Comparison of ENCODE assay signal across 20 mouse cellular contexts in the genomic region with DNA sequence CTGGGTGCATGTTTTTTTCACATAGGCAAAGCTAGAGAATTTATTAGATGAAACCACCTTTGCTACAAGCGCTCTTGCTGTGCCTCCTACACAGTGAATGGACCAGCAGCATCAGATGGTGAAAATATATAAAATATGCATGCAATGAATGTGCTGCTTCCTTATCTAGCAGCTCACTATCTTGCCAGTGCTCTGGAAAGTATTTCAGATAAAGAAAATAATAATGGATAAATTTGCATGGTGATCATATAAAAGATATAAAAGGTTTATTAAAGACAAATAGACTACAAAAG.
A peak's percentile ranks its signal among the peaks of the same experiment; 100 is the strongest.
DNase-seq lines count a peak whose midpoint lies in the region; ATAC-seq and TF ChIP-seq lines count a peak whose summit lies in the region.
"Had no signal": no experiment of that assay in that cellular context is flagged by ENCODE, and none has a peak within 500 bp of the region (broad histone marks: within the 10 kb centered on the region; RNA-seq: fewer than 3 reads in every experiment).

No protein-coding gene starts in this region.

- no peaks in the 10 kb centered on the region for H3K27me3 ChIP-seq in forebrain, embryonic 15.5 days
- no peaks in the 10 kb centered on the region for H3K27me3 ChIP-seq in forebrain, embryonic 13.5 days
- H3K27me3 ChIP-seq in hindbrain, embryonic 14.5 days (ENCODE audit: control insufficient read depth, insufficient read depth, low read length) = no peaks in the 10 kb centered on the region
- H3K27me3 ChIP-seq in hindbrain, postnatal 0 days (ENCODE audit: insufficient read depth, low read length) = no peaks in the 10 kb centered on the region
- H3K27me3 ChIP-seq in midbrain, embryonic 16.5 days (ENCODE audit: control insufficient read depth, insufficient read depth, low read depth, low read length) = no peaks in the 10 kb centered on the region
- H3K27me3 ChIP-seq in midbrain, embryonic 14.5 days (ENCODE audit: control insufficient read depth, insufficient read depth, low read length) = no peaks in the 10 kb centered on the region
- H3K27me3 ChIP-seq: CH12.LX; heart, embryonic 12.5 days; heart, embryonic 15.5 days; Patski had no signal

- H3K9ac ChIP-seq in forebrain, embryonic 15.5 days (replicated peaks) = no peak overlapping the region
- H3K9ac ChIP-seq in forebrain, embryonic 13.5 days = no peak overlapping the region
- H3K9ac ChIP-seq in hindbrain, embryonic 14.5 days = no peak overlapping the region
- no peak overlapping the region for H3K9ac ChIP-seq in hindbrain, postnatal 0 days (replicated peaks; ENCODE audit: low read length)
- H3K9ac ChIP-seq in midbrain, embryonic 16.5 days (ENCODE audit: low read depth, low read length) = no peak overlapping the region
- no peak overlapping the region for H3K9ac ChIP-seq in midbrain, embryonic 14.5 days (replicated peaks; ENCODE audit: low read length)
- H3K9ac ChIP-seq: heart, embryonic 12.5 days; heart, embryonic 15.5 days had no signal

- 60% methylated on average over 1 of the region's 1 CpGs for WGBS in forebrain, embryonic 15.5 days
- WGBS in forebrain, embryonic 13.5 days = 84% methylated on average over 1 of the region's 1 CpGs
- 81% methylated on average over 1 of the region's 1 CpGs for WGBS in hindbrain, embryonic 14.5 days
- 86% methylated on average over 1 of the region's 1 CpGs for WGBS in hindbrain, postnatal 0 days
- WGBS in midbrain, embryonic 16.5 days = 66% methylated on average over 1 of the region's 1 CpGs
- WGBS in midbrain, embryonic 14.5 days = 86% methylated on average over 1 of the region's 1 CpGs

- H3K4me1 ChIP-seq in forebrain, embryonic 15.5 days = peaks cover 7% of the 10 kb centered on the region
- H3K4me1 ChIP-seq in forebrain, embryonic 13.5 days = peaks cover 4% of the 10 kb centered on the region; the same call in 1 of the 2 replicates
- H3K4me1 ChIP-seq in hindbrain, embryonic 14.5 days (replicated peaks; ENCODE audit: control insufficient read depth, insufficient read depth, low read length) = no peaks in the 10 kb centered on the region
- no peaks in the 10 kb centered on the region for H3K4me1 ChIP-seq in hindbrain, postnatal 0 days (ENCODE audit: insufficient read depth, low read length)
- peaks cover 5% of the 10 kb centered on the region for H3K4me1 ChIP-seq in midbrain, embryonic 16.5 days (ENCODE audit: control insufficient read depth, insufficient read depth, low read length)
- H3K4me1 ChIP-seq in midbrain, embryonic 14.5 days (ENCODE audit: control insufficient read depth, insufficient read depth, low read length) = 0 out of 2 replicates have a peak, but pooled peaks cover 4% of the 10 kb centered on the region
- H3K4me1 ChIP-seq: heart, embryonic 12.5 days; heart, embryonic 15.5 days; hindbrain, embryonic 10.5 days had no signal

- peak overlapping the region; percentile 57 for H3K27ac ChIP-seq in forebrain, embryonic 15.5 days (replicated peaks)
- no peak overlapping the region for H3K27ac ChIP-seq in forebrain, embryonic 13.5 days
- H3K27ac ChIP-seq in hindbrain, embryonic 14.5 days = no peak overlapping the region
- H3K27ac ChIP-seq in hindbrain, postnatal 0 days = no peak overlapping the region
- peak overlapping the region; percentile 48 for H3K27ac ChIP-seq in left cerebral cortex, adult 2 months
- peak overlapping the region; percentile 41 for H3K27ac ChIP-seq in midbrain, embryonic 16.5 days (ENCODE audit: low read length)
- H3K27ac ChIP-seq in midbrain, embryonic 14.5 days (replicated peaks; ENCODE audit: low read depth, low read length) = no peak overlapping the region
- H3K27ac ChIP-seq: heart, embryonic 15.5 days; hindbrain, embryonic 10.5 days had no signal

- H3K36me3 ChIP-seq in forebrain, embryonic 15.5 days = no peaks in the 10 kb centered on the region
- no peaks in the 10 kb centered on the region for H3K36me3 ChIP-seq in forebrain, embryonic 13.5 days (ENCODE audit: poor library complexity, severe bottlenecking)
- no peaks in the 10 kb centered on the region for H3K36me3 ChIP-seq in hindbrain, embryonic 14.5 days (replicated peaks; ENCODE audit: control insufficient read depth, insufficient read depth)
- no peaks in the 10 kb centered on the region for H3K36me3 ChIP-seq in hindbrain, postnatal 0 days (ENCODE audit: insufficient read depth, low read length)
- no peaks in the 10 kb centered on the region for H3K36me3 ChIP-seq in midbrain, embryonic 16.5 days (ENCODE audit: control insufficient read depth, insufficient read depth, low read length)
- no peaks in the 10 kb centered on the region for H3K36me3 ChIP-seq in midbrain, embryonic 14.5 days (ENCODE audit: control insufficient read depth, insufficient read depth, low read length)
- H3K36me3 ChIP-seq: G1E; heart, embryonic 12.5 days; heart, embryonic 15.5 days; hindbrain, embryonic 10.5 days had no signal

- no peak for DNase-seq in hindbrain, embryonic 14.5 days (ENCODE audit: low spot score)
- no peak for DNase-seq in hindbrain, postnatal 0 days (ENCODE audit: low spot score)
- DNase-seq in left cerebral cortex, adult 2 months (ENCODE audit: extremely low spot score in 1 of 2, low spot score in 2 of 2) = no peak
- DNase-seq in left cerebral cortex, postnatal 10 days (ENCODE audit: extremely low spot score in 1 of 2, low spot score in 2 of 2) = no peak
- no peak for DNase-seq in midbrain, embryonic 14.5 days
- DNase-seq: B cell, adult 2 months; gastrocnemius, postnatal 25 days; heart, adult 18-20 months; heart, postnatal 36 days had no signal

- ATAC-seq in forebrain, embryonic 15.5 days (replicated peaks) = peak; percentile 53; the same call in 1 of the 2 replicates
- ATAC-seq in forebrain, embryonic 13.5 days = no peak; the same call in 1 of the 2 replicates
- ATAC-seq in hindbrain, embryonic 14.5 days (ENCODE audit: low FRiP score) = 0 out of 2 replicates have a peak, but pooled peaks have one; percentile 34
- ATAC-seq in hindbrain, postnatal 0 days = no peak
- ATAC-seq in midbrain, embryonic 16.5 days = peak; percentile 66
- no peak for ATAC-seq in midbrain, embryonic 14.5 days (ENCODE audit: low FRiP score, low TSS enrichment)
- ATAC-seq: inflammation-experienced regulatory T-cells, adult 6 months; intestine, embryonic 16.5 days; Patski had no signal

- TF ChIP-seq CTCF in hindbrain, postnatal 0 days (IDR thresholded peaks at IDR 0.05; ENCODE audit: low read depth) = no peak
- TF ChIP-seq CTCF in left cerebral cortex, adult 2 months (IDR thresholded peaks at IDR 0.05) = no peak

- no peak overlapping the region for H3K4me3 ChIP-seq in forebrain, embryonic 15.5 days
- H3K4me3 ChIP-seq in forebrain, embryonic 13.5 days = no peak overlapping the region
- no peak overlapping the region for H3K4me3 ChIP-seq in hindbrain, embryonic 14.5 days (replicated peaks; ENCODE audit: low read length)
- no peak overlapping the region for H3K4me3 ChIP-seq in hindbrain, postnatal 0 days (ENCODE audit: low read length)
- H3K4me3 ChIP-seq in left cerebral cortex, adult 2 months = peak overlapping the region; percentile 16; the same call in 1 of the 2 replicates
- no peak overlapping the region for H3K4me3 ChIP-seq in midbrain, embryonic 16.5 days (ENCODE audit: low read depth, low read length)
- no peak overlapping the region for H3K4me3 ChIP-seq in midbrain, embryonic 14.5 days (replicated peaks; ENCODE audit: low read depth, low read length)
- H3K4me3 ChIP-seq: heart, embryonic 12.5 days; heart, embryonic 15.5 days; hindbrain, embryonic 10.5 days had no signal

- H3K9me3 ChIP-seq in forebrain, embryonic 15.5 days = no peaks in the 10 kb centered on the region
- H3K9me3 ChIP-seq in forebrain, embryonic 13.5 days (replicated peaks) = no peaks in the 10 kb centered on the region
- H3K9me3 ChIP-seq in hindbrain, embryonic 14.5 days (ENCODE audit: control insufficient read depth, low read length) = no peaks in the 10 kb centered on the region
- no peaks in the 10 kb centered on the region for H3K9me3 ChIP-seq in hindbrain, postnatal 0 days (ENCODE audit: low read length)
- H3K9me3 ChIP-seq in midbrain, embryonic 16.5 days (replicated peaks; ENCODE audit: control insufficient read depth, low read length, poor library complexity, severe bottlenecking) = no peaks in the 10 kb centered on the region
- no peaks in the 10 kb centered on the region for H3K9me3 ChIP-seq in midbrain, embryonic 14.5 days (ENCODE audit: control insufficient read depth, low read length)
- H3K9me3 ChIP-seq: G1E; heart, embryonic 12.5 days; heart, embryonic 15.5 days; hindbrain, embryonic 10.5 days had no signal

- intact Hi-C loops in left cerebral cortex, adult 2 months (cut with DNase I) = loop anchor here (1.0 kb wide), 1 partner anchor 480 kb away; no protein-coding TSS in a partner anchor
- intact Hi-C loops in left cerebral cortex, postnatal 10 days (cut with DNase I) = loop anchor here (5.0 kb wide), 1 partner anchor 480 kb away; a partner anchor contains a TSS

- H3K4me2 ChIP-seq in forebrain, embryonic 15.5 days (replicated peaks) = no peak overlapping the region
- no peak overlapping the region for H3K4me2 ChIP-seq in forebrain, embryonic 13.5 days
- no peak overlapping the region for H3K4me2 ChIP-seq in hindbrain, embryonic 14.5 days (replicated peaks)
- H3K4me2 ChIP-seq in hindbrain, postnatal 0 days (ENCODE audit: low read depth, low read length) = no peak overlapping the region
- H3K4me2 ChIP-seq in midbrain, embryonic 16.5 days (ENCODE audit: low read length) = peak overlapping the region; percentile 16; the same call in 1 of the 2 replicates
- H3K4me2 ChIP-seq in midbrain, embryonic 14.5 days (ENCODE audit: low read length) = no peak overlapping the region
- H3K4me2 ChIP-seq: heart, embryonic 12.5 days; heart, embryonic 15.5 days had no signal

Comparison
In these comparisons a context has a peak if more than half of its experiments do, and no peak if none do; other contexts are left out.
1. ATAC-seq: peak in forebrain, embryonic 15.5 days (single experiment), hindbrain, embryonic 14.5 days (single experiment) and midbrain, embryonic 16.5 days (single experiment); none in forebrain, embryonic 13.5 days (single experiment), hindbrain, postnatal 0 days (single experiment) and midbrain, embryonic 14.5 days (single experiment).
2. H3K27ac ChIP-seq: peak in forebrain, embryonic 15.5 days (single experiment), left cerebral cortex, adult 2 months (single experiment) and midbrain, embryonic 16.5 days (single experiment); none in forebrain, embryonic 13.5 days (single experiment), hindbrain, embryonic 14.5 days (single experiment), hindbrain, postnatal 0 days (single experiment) and midbrain, embryonic 14.5 days (single experiment).